Mouse (Mus musculus) midbrain, embryonic 14.5 days (tissue): ENCODE data around the gene Slc3a1. TPM values are rescaled to one million over a fixed set of nuclear protein-coding genes. Genes with fewer than 3 reads are reported as not detected.

Experiments used
- ATAC-seq: fragments of 200-750 bp; cut with Nextera tagmentation; 2 replicates; pipeline ENCODE4 v1.8.0; 2017; ENCODE audit warnings: moderate number of reproducible peaks, moderate library complexity; ENCODE audit not compliant: low FRiP score, low TSS enrichment
- DNase-seq: peaks from one replicate; pipeline ENCODE4 v3.0.0-alpha.2; 2015
- H3K27ac ChIP-seq: fragments of 300-500 bp; sonication (generic); replicated peaks from 2 replicates; pipeline ENCODE4 v1.5.1; 2014; ENCODE audit warnings: mild to moderate bottlenecking, low read depth, low read length, moderate library complexity
- H3K27me3 ChIP-seq: fragments of 300-500 bp; sonication (generic); 2 replicates; pipeline ENCODE4 v1.6.1; 2014; ENCODE audit warnings: low read length, control low read depth, mixed read lengths; ENCODE audit not compliant: control insufficient read depth, insufficient read depth
- H3K36me3 ChIP-seq: fragments of 300-500 bp; sonication (generic); 2 replicates; pipeline ENCODE4 v1.6.1; 2014; ENCODE audit warnings: low read length, control low read depth; ENCODE audit not compliant: control insufficient read depth, insufficient read depth
- H3K4me1 ChIP-seq: fragments of 300-500 bp; sonication (generic); 2 replicates; pipeline ENCODE4 v1.6.1; 2014; ENCODE audit warnings: mild to moderate bottlenecking, antibody characterized with exemption, low read length, control low read depth; ENCODE audit not compliant: control insufficient read depth, insufficient read depth
- H3K4me2 ChIP-seq: fragments of 300-500 bp; sonication (generic); 2 replicates; pipeline ENCODE4 v1.6.1; 2014; ENCODE audit warnings: mild to moderate bottlenecking, low read length, moderate library complexity
- H3K4me3 ChIP-seq: fragments of 300-500 bp; sonication (generic); replicated peaks from 2 replicates; pipeline ENCODE4 v1.5.1; 2014; ENCODE audit warnings: low read depth, low read length
- H3K9ac ChIP-seq: fragments of 300-500 bp; sonication (generic); replicated peaks from 2 replicates; pipeline ENCODE4 v1.6.1; 2014; ENCODE audit warnings: mild to moderate bottlenecking, low read length, moderate library complexity
- H3K9me3 ChIP-seq: fragments of 300-500 bp; sonication (generic); 2 replicates; pipeline ENCODE4 v1.6.1; 2016; ENCODE audit warnings: low read length, control low read depth, mixed read lengths; ENCODE audit not compliant: control insufficient read depth
- WGBS: fragments of 180-500 bp; shearing (Covaris S2); extraction: QIAGEN DNeasy Blood & Tissue Kit; methylation state at CpG from one replicate; pipeline ENCODE4 v1.1.7; 2014; 5-methylcytosine and 5-hydroxymethylcytosine counted together
- polyA plus RNA-seq: library from polyadenylated mRNA; unstranded; fragments of >200 nt; fragmentation: Nextera tagmentation; extraction: Ambion mirVana; gene quantifications from 2 replicates; pipeline ENCODE4 v1.2.1, GENCODE M21; 2014

The Slc3a1 gene
- 0.37 and 0.42 TPM in 2 replicates for polyA plus RNA-seq

DNA sequence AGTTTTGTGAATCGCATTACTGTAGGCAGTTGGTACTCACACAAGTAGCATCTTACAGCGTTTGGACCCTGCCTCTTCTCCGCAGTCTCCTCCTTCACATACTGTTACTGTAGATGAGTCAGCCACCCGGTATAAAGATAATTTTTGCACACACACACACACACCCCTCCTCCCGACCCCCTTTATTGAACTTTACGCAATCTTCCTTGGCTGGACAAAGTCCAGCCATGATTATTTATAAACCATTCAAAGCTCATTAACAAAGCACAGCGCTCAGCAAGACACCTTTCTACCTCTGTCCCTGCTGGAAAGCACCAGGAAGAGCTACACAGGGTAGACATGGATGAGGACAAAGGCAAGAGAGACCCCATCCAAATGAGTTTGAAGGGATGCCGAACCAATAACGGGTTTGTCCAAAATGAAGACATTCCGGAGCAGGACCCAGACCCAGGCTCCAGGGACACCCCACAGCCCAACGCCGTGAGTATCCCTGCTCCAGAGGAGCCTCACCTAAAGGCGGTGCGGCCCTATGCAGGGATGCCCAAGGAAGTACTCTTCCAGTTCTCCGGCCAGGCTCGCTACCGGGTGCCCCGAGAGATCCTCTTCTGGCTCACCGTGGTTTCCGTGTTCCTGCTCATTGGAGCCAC is at the start of gene Slc3a1:
Gene Slc3a1, plus strand, starts transcription at position 284 of the 647 bp plus-strand sequence.
- no peak within 1 kb of the TSS for H3K4me2 ChIP-seq
- no peaks in the 10 kb centered on the region for H3K36me3 ChIP-seq
- H3K9me3 ChIP-seq, result no peaks in the 10 kb centered on the region
- no peaks in the 10 kb centered on the region for H3K4me1 ChIP-seq
- H3K27me3 ChIP-seq, result no peaks in the 10 kb centered on the region
- ATAC-seq (no peak), DNase-seq (no peak)
- 88% methylated on average over 20 of the region's 20 CpGs for WGBS
- no peak within 1 kb of the TSS for H3K4me3 ChIP-seq
- no peak within 1 kb of the TSS for H3K9ac ChIP-seq
- H3K27ac ChIP-seq, result no peak within 1 kb of the TSS

GRCm38 (mm10) chr17:84981721-84982120 is 46.5 kb upstream of the Slc3a1 start:
- 85% methylated on average over 1 of the region's 1 CpGs for WGBS
- H3K9me3 ChIP-seq, result no peaks in the 10 kb centered on the region
- no peaks in the 10 kb centered on the region for H3K4me1 ChIP-seq
- DNase-seq (no peak), ATAC-seq (no peak)
- no peaks in the 10 kb centered on the region for H3K27me3 ChIP-seq
- no peak overlapping the region for H3K9ac ChIP-seq
- H3K27ac ChIP-seq, result no peak overlapping the region
- H3K36me3 ChIP-seq, result no peaks in the 10 kb centered on the region
- H3K4me3 ChIP-seq, result no peak overlapping the region
- no peak overlapping the region for H3K4me2 ChIP-seq

DNA sequence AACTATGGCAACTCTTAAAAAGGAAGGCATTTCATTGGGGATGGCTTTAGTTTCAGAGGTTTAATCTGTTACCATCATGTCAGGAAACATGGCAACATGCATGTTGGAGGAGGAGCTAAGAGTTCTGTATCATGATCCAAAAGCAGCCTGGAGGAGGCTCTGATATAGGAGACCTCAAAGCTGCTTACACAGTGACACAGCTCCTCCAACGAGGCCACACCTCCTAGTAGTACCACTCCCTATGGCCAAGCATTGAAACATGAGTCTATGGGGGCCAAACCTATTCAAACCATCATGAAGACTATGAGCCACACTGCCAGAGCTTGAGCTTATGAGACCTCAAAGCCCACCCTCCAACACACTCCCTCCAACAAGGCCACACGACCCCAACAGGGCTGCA is 45.4 kb upstream of the Slc3a1 start:
- ATAC-seq, result no peak
- 90% methylated on average over 2 of the region's 2 CpGs for WGBS
- Histone ChIP-seq H3K36me3 (no peaks in the 10 kb centered on the region), H3K4me1 (no peaks in the 10 kb centered on the region), H3K9ac (no peak overlapping the region), H3K27ac (no peak overlapping the region), H3K27me3 (no peaks in the 10 kb centered on the region), H3K4me3 (no peak overlapping the region), H3K4me2 (no peak overlapping the region), H3K9me3 (no peaks in the 10 kb centered on the region)
- DNase-seq, result no peak

- WGBS, result 82% methylated on average over 5 of the region's 5 CpGs
- Histone ChIP-seq H3K36me3 (no peaks in the 10 kb centered on the region), H3K27me3 (no peaks in the 10 kb centered on the region), H3K9me3 (no peaks in the 10 kb centered on the region), H3K4me3 (no peak overlapping the region), H3K4me1 (no peaks in the 10 kb centered on the region), H3K27ac (no peak overlapping the region), H3K4me2 (no peak overlapping the region), H3K9ac (no peak overlapping the region)
- DNase-seq (no peak), ATAC-seq (no peak)
Measured at GRCm38 (mm10) chr17:84986368-84986767, 41.8 kb upstream of the Slc3a1 start.

DNA sequence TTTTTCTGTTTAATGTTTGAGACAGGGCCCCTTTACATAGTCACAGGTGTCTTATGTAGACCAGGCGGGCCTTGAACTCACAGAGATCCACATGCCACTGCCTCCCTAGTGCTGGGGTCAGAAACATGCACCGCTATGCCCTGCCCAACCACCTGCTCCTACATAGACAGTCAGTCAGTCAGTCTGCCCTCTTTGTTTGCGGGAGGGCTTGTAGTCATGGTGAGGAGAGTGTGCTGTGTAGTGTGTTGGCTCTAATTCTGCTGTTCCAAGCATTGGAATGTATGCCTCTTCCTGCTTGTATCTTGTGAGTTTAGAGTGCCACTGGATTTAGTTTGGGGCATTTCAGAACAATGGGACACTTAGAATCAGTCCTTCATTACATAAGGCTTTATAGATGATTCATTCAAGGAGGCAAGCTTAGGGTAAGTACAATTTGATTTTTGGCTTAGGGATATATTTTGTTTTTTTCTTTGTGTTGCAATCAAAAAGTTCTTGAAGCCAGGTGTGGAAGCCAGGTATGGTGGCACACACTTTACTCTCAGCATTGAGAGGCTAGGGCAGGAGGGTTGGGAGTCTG is 40.3 kb upstream of the Slc3a1 start:
- no peaks in the 10 kb centered on the region for H3K9me3 ChIP-seq
- no peak overlapping the region for H3K4me2 ChIP-seq
- DNase-seq, result no peak
- WGBS, result 78% methylated on average over 3 of the region's 3 CpGs
- no peak overlapping the region for H3K4me3 ChIP-seq
- no peaks in the 10 kb centered on the region for H3K36me3 ChIP-seq
- no peak for ATAC-seq
- H3K4me1 ChIP-seq, result no peaks in the 10 kb centered on the region
- no peak overlapping the region for H3K27ac ChIP-seq
- H3K9ac ChIP-seq, result no peak overlapping the region
- no peaks in the 10 kb centered on the region for H3K27me3 ChIP-seq

DNA sequence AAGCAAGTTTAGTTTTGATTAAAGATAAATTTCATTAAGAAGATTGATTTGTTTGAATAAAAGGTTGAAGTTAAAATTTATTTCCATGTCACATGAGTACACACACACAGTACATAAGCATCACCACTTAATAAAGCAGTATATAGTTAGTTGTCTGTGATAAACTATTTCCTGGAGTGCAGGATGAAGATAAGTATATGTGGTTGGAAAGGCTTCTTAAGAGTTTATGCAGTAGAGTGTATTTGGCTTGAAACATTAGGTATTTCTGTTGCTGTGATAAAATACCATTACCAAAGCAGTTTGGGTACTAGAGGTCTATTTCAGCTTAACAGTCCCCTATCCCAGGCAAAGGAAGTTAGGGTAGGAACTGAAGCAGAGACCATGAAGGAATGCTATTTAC is 39.7 kb upstream of the Slc3a1 start:
- no peaks in the 10 kb centered on the region for H3K4me1 ChIP-seq
- no peaks in the 10 kb centered on the region for H3K27me3 ChIP-seq
- H3K27ac ChIP-seq, result no peak overlapping the region
- H3K9ac ChIP-seq, result no peak overlapping the region
- DNase-seq (no peak), ATAC-seq (no peak)
- H3K4me2 ChIP-seq, result no peak overlapping the region
- no peaks in the 10 kb centered on the region for H3K36me3 ChIP-seq
- H3K9me3 ChIP-seq, result no peaks in the 10 kb centered on the region
- H3K4me3 ChIP-seq, result no peak overlapping the region

DNA sequence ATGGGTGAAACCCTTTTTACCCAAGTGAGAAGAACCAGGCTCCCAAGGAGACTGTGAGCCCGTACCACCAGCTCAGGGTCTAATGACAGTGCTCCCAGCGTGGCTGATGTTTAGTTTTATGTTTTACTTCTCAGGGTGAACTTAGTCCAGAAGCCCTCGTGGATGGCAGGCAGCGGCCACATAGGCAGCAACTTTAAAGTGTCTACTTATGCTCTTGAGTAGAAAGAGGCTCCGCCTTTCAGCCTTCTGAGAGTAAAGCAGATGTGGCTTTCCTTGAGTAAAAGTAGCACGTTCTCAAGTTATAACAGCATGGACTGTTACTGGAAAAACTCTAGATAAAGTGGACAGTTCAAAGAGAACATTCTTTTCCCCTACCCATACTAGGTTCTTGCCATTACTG is 32.3 kb upstream of the Slc3a1 start:
- Histone ChIP-seq H3K27ac (no peak overlapping the region), H3K9me3 (no peaks in the 10 kb centered on the region), H3K4me1 (no peaks in the 10 kb centered on the region), H3K36me3 (0 out of 2 replicates have a peak, but pooled peaks cover 7% of the 10 kb centered on the region), H3K4me3 (no peak overlapping the region), H3K9ac (no peak overlapping the region), H3K27me3 (no peaks in the 10 kb centered on the region), H3K4me2 (no peak overlapping the region)
- DNase-seq (no peak), ATAC-seq (no peak)
- WGBS, result 92% methylated on average over 6 of the region's 6 CpGs

GRCm38 (mm10) chr17:84997639-84998038 is 30.5 kb upstream of the Slc3a1 start:
- no peaks in the 10 kb centered on the region for H3K27me3 ChIP-seq
- ATAC-seq (no peak), DNase-seq (no peak)
- H3K9ac ChIP-seq, result no peak overlapping the region
- H3K9me3 ChIP-seq, result no peaks in the 10 kb centered on the region
- no peak overlapping the region for H3K4me2 ChIP-seq
- H3K4me3 ChIP-seq, result no peak overlapping the region
- H3K4me1 ChIP-seq, result no peaks in the 10 kb centered on the region
- no peak overlapping the region for H3K27ac ChIP-seq
- 0 out of 2 replicates have a peak, but pooled peaks cover 7% of the 10 kb centered on the region for H3K36me3 ChIP-seq
- WGBS, result 81% methylated on average over 1 of the region's 1 CpGs

- H3K4me3 ChIP-seq, result no peak overlapping the region
- 0 out of 2 replicates have a peak, but pooled peaks cover 6% of the 10 kb centered on the region for H3K36me3 ChIP-seq
- WGBS, result 73% methylated on average over 10 of the region's 10 CpGs
- H3K27ac ChIP-seq, result no peak overlapping the region
- ATAC-seq (no peak), DNase-seq (no peak)
- H3K4me1 ChIP-seq, result no peaks in the 10 kb centered on the region
- H3K4me2 ChIP-seq, result no peak overlapping the region
- H3K9me3 ChIP-seq, result no peaks in the 10 kb centered on the region
- H3K9ac ChIP-seq, result no peak overlapping the region
- H3K27me3 ChIP-seq, result no peaks in the 10 kb centered on the region
Measured at GRCm38 (mm10) chr17:84999636-85000035, 28.5 kb upstream of the Slc3a1 start.
